Mouse (Mus musculus) left cerebral cortex, adult 18-20 months (tissue): ENCODE results near the gene Cd300lb. TPM values are rescaled to one million over a fixed set of nuclear protein-coding genes. Genes with fewer than 3 reads are reported as not detected.

Experiments
- DNase-seq, 2 experiments: peaks; one replicate each; pipeline ENCODE4 v3.0.0; 2021 to 2022; ENCODE audit warnings: low spot score in 2 of 2, mixed read lengths in 1 of 2
- total RNA-seq, 2 experiments: library from RNA; stranded (reverse); gene quantifications; 2 replicates each; pipeline ENCODE4 v1.2.3; 2021

Gene Cd300lb
- total RNA-seq, 2 experiments from 2014 or later, result not detected

DNA sequence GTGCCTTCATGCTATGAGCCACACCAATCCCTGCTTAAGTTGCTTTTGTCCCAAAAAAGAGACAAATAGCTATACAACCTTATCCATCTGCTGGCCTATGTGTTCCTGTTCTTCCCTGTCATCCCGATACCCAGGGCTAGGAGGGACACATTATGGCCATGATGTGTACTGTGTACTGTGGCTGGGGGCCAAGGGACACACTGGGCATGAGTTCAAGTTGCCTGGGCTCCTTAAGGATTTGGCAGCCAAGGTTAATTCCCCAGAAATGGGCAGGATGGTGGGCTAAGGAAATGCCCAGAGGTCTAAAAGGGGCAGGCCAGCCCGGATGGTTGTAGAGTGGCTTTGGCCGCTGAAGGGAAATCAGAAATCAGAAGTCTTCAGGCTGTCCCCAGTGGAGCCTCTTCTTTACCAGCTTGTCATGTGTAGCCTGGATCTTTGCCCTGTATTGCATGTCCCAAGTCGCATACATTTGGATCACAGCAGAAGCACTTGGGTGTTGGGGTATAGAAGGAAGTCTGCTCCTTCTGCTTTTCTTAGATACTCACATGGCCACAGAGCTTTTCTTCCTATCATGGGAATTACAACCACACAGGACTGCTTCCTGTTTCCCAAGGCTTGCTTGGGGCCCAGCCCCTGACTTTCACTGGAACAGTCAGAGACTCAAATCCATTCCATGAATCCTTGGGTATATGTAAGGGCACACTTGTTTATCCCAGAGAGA is 49.6 kb downstream of the Cd300lb start:
- no peak for DNase-seq

GRCm38 (mm10) chr11:114883251-114883789 is 50.9 kb downstream of the Cd300lb start:
- no peak for DNase-seq

DNA sequence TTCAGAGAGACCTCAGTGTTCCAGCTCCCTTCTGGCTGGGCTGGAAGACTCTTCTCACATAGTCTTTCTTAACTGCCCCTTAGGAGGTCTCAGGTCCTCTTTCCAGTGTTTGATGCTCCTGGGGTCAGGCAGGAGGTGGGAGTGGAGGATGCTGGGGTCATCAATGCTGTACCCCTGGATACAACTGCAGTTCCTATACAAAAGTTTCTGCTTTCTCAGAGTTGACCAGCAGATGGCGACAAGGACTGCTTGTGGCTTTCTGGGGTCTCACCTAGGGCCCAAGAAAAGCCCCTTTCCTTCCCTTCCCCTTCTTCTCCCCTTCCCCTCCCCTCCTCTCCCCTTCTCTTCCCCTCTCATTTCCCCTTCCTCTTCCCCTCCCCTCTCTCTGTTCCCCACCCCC is 53.6 kb downstream of the Cd300lb start:
- DNase-seq, result peak; percentile 20 to 52

DNA sequence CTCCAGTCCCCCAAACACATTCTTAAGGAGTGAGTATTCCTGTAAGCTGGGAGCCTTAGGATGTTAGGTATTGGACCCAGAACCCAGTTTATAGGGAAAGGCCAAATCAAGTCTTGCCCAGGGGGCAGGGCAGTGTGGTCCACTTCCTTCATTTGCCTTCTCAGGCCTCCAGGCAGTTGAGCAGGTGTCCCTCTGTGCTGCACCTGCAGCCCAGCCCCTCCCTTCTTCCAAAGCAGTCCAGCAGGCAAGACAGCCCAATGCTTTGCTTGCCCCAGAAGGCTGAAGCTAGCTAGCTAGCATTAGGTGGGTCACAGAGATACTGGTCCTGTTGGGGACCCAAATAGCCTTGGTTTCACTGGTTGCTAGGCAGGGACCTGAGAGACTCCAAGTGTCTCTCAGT is 54.0 kb downstream of the Cd300lb start:
- DNase-seq, result no peak

DNA sequence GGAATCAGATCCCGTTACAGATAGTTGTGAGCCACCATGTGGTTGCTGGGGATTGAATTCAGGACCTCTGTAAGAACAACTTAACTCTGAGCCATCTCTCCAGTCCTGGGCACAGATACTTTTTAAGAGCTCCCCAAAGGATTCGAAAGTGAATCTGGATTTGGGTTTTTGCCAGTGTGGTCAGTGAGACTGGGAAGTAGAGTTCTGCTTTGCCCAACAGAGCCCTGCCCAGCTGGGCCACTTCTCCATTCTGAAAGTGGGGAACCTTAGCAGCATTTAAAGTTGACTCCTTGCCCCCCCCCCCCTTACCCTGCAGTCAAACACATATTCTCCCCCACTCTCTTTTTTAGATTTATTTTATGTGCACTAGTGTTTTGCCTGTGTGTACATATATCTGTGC is 54.5 kb downstream of the Cd300lb start:
- DNase-seq, result no peak

- peak; percentile 36 to 42 for DNase-seq
Measured at GRCm38 (mm10) chr11:114877145-114877544, 57.0 kb downstream of the Cd300lb start.

DNA sequence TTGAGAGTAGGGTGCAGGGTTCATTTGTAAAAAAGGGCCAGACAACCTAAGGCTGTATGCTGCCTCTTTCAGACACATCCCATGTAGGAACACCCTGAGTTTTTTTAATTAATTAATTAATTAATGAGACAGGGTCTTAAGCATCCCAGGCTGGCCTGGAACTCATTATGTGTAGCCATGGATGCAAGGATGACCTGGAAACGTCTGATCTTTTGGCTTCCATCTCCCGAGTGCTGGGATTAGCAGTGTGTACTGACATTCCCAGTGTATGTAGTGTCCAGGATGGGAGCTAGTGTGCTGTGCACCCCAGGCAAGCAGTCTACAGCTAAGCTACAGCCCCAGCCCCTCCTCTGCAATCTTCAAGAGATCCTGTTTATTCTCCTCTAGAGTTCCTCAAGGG is 57.6 kb downstream of the Cd300lb start:
- DNase-seq, result no peak

DNA sequence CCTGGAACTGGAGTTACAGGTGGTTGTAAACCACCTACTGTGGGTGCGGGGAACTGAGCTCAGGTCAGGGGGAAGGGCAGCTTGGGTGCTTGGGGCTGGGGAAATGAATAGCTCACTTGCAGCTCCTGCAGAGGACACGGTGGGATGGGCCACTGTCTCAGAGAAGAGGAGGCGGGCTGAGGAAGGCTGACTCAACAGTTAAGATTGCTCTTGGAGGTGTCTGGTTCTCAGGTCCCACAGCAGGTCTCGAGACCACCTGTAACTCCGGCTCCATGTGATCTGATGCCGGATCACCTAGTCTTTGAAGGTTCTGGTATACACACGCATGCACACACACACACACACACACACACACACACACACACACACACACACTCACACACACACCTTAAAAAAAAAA is 58.0 kb downstream of the Cd300lb start:
- no peak for DNase-seq

GRCm38 (mm10) chr11:114875301-114875801 is 58.8 kb downstream of the Cd300lb start:
- no peak for DNase-seq

DNA sequence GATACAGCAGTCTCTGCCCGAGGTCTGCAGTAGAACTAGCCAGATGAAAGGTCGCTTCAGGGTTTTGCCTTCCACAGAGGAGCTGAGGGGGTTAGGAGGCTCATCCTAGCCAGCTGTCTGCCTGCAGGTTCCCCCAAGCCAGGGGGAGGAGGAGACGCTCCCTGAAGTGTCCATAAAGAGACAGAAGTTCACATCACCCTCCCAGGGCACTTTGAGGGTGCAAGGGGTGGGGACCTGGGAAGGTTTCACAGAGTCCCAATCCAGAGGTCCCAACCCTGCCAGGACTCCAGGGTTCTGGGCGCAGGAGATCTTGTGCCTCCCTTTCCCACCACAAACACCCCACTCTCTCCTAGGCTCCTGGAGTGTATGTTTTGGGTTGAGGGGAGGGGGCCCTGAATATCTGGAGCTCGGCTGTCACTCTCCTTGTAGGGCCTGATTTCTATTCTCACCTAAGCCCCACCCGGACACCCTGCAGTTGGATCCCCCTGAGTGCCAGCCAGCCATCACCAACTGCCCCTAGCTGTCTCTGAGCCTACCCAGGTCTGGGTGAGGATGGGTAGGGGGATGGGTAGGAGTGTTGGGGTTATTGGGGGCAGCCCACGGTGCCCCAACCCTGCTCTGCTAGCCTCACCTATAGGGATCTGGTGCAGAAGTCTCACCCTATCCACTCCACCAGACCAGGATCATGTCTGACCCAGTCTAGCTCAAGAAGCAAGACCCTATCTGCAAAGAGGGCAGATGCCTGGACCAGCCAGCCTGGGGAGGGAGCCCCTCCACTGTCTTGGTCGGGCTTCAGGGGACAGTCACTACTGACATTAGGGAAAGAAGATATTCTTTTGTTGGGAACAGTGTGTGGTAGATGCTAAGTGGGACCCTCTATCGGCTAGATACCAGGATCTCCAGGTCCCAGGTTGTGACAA is 59.7 kb downstream of the Cd300lb start:
- DNase-seq, result no peak

DNA sequence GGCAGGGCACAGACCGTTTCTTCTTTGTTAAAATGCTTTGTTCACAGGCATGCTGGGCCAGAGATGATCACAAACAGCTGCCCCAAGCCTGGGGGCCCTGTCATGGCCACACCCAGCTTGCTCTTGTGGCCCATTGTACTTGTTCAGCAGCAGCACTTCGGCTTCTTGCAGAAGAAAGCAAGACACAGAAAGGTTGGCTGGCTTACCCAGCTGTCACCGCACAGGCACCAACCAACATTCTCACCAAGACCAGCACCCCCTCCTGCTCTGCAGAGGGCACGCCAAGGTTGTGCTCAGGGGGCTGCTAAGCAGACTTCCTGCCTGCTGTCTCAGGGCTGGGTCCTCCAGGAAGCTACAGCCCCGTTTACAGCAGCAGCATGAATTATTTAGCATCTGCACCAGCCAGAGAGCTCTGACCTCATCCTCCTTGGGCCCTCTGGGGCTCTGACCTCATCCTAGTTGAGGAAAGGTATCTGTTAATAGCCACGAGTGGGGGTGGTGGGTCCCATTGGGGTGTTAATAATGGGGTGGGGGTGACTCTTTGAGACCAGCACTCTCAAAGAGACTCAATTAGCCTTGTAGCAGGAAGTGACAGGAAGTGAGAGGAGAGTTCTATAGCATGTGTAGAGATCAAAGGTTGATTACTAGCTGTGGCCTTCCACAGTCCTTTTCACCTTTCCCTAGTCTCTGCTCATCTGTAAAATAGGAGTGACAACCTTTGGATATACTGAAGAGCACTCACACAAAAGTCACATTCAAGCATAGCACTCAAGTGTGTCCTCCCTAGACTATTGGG is 61.0 kb downstream of the Cd300lb start:
- DNase-seq, result no peak

Other genes with a start within 250 kb of the Cd300lb start
- gene Dnaic2, start 207.0 kb downstream of the Cd300lb start, total RNA-seq, result 1 to 10 TPM; 1.2 to 1.4 TPM
- 1 to 10 TPM; 1.7 to 2.6 TPM for gene Kif19a, start 169.0 kb downstream of the Cd300lb start, total RNA-seq
- gene Btbd17, start 138.4 kb downstream of the Cd300lb start, total RNA-seq, result 10 to 100 TPM; 26.3 to 31.6 TPM
- not detected for gene Gpr142, start 135.5 kb downstream of the Cd300lb start, total RNA-seq
- gene Gprc5c, start 83.2 kb downstream of the Cd300lb start, total RNA-seq, result 1 to 10 TPM; 4.3 to 6.5 TPM
- under 1 TPM; 0.65 to 0.80 TPM for gene Cd300a, start 44.3 kb downstream of the Cd300lb start, total RNA-seq
- not detected for gene Cd300c, start 34.8 kb upstream of the Cd300lb start, total RNA-seq
- gene Cd300ld, start 55.5 kb upstream of the Cd300lb start, total RNA-seq, result under 1 TPM in 1 of 2 experiments, not detected in 1; 0.12 TPM
- 1 to 10 TPM; 3.3 to 3.7 TPM for gene Cd300c2, start 67.5 kb upstream of the Cd300lb start, total RNA-seq
- not detected for gene Cd300ld2, start 81.8 kb upstream of the Cd300lb start, total RNA-seq
- gene Cd300ld4, start 92.6 kb upstream of the Cd300lb start, total RNA-seq, result not detected
- gene Cd300ld5, start 103.4 kb upstream of the Cd300lb start, total RNA-seq, result under 1 TPM; 0.60 to 0.82 TPM
- gene Cd300ld3, start 114.0 kb upstream of the Cd300lb start, total RNA-seq, result under 1 TPM; 0.60 to 0.82 TPM
- gene Cd300e, start 127.8 kb upstream of the Cd300lb start, total RNA-seq, result not detected
- 1 to 10 TPM; 3.3 to 3.8 TPM for gene Rab37, start 157.0 kb upstream of the Cd300lb start, total RNA-seq
- gene Cd300lf, start 199.6 kb upstream of the Cd300lb start, total RNA-seq, result under 1 TPM; 0.30 to 0.42 TPM
- gene Slc9a3r1, start 229.0 kb upstream of the Cd300lb start, total RNA-seq, result 10 to 100 TPM; 60.9 to 68.1 TPM